Mouse (Mus musculus) liver, adult 2 months (tissue): ENCODE results near the gene Atp6v0c. TPM values are rescaled to one million over a fixed set of nuclear protein-coding genes. Genes with fewer than 3 reads are reported as not detected.

Experiments used
- DNase-seq: peaks from one replicate; pipeline ENCODE4 v3.0.0-alpha.2; 2011; ENCODE audit warnings: low read depth, low spot score; ENCODE audit errors: extremely low read depth
- H3K27ac ChIP-seq: fragments of 200-500 bp; replicated peaks from 2 replicates; pipeline ENCODE4 v1.5.1; 2012; ENCODE audit warnings: low read depth, mild to moderate bottlenecking, control low read depth, inconsistent platforms, low read length; ENCODE audit not compliant: insufficient read depth
- H3K27me3 ChIP-seq: fragments of 200-500 bp; 2 replicates; pipeline ENCODE4 v1.6.1; 2012; ENCODE audit warnings: mild to moderate bottlenecking, moderate library complexity, low read length, inconsistent platforms; ENCODE audit not compliant: control insufficient read depth, insufficient read depth
- H3K36me3 ChIP-seq: fragments of 200-500 bp; 2 replicates; pipeline ENCODE4 v1.6.1; 2012; ENCODE audit warnings: low read length, inconsistent platforms; ENCODE audit not compliant: control insufficient read depth, insufficient read depth
- H3K4me1 ChIP-seq: fragments of 200-500 bp; 2 replicates; pipeline ENCODE4 v1.6.1; 2011; ENCODE audit warnings: low read length; ENCODE audit not compliant: control insufficient read depth, insufficient read depth
- H3K4me3 ChIP-seq: fragments of 200-500 bp; 2 replicates; pipeline ENCODE4 v1.5.1; 2011; ENCODE audit warnings: low read depth, mild to moderate bottlenecking, control low read depth, low read length, moderate library complexity; ENCODE audit not compliant: insufficient read depth
- H3K79me2 ChIP-seq: fragments of 200-500 bp; 2 replicates; pipeline ENCODE4 v1.6.1; 2012; ENCODE audit warnings: inconsistent platforms, mild to moderate bottlenecking, low read length, moderate library complexity; ENCODE audit not compliant: control insufficient read depth, insufficient read depth
- H3K9ac ChIP-seq: fragments of 200-500 bp; 2 replicates; pipeline ENCODE4 v1.6.1; 2012; ENCODE audit warnings: low read depth, mild to moderate bottlenecking, control low read depth, inconsistent platforms, low read length
- CTCF ChIP-seq: fragments of 200-500 bp; IDR thresholded peaks from 2 replicates; pipeline ENCODE4 v1.5.1; 2011; ENCODE audit warnings: low read depth, low read length, control low read depth
- POLR2A ChIP-seq: fragments of 200-500 bp; IDR thresholded peaks from 2 replicates; pipeline ENCODE4 v1.6.1; 2011; ENCODE audit warnings: low read length, control low read depth; ENCODE audit not compliant: insufficient read depth; ENCODE audit errors: extremely low read depth
- WGBS: fragments of 180-500 bp; shearing (Covaris S2); methylation state at CpG from one replicate; pipeline ENCODE4 v1.1.7; 2018; 5-methylcytosine and 5-hydroxymethylcytosine counted together
- polyA plus RNA-seq: library from polyadenylated mRNA; depleted of rRNA; stranded (reverse); fragments of >200 nt; gene quantifications from 2 replicates; pipeline ENCODE4 v1.2.3, GENCODE M21; 2012
- total RNA-seq: library from RNA; depleted of rRNA; stranded (reverse); fragments of >200 nt; gene quantifications from 2 replicates; pipeline ENCODE4 v1.2.3, GENCODE M21; 2014

The Atp6v0c gene
- total and polyA plus RNA-seq, 2 experiments, result 40.0 to 644 TPM

GRCm38 (mm10) chr17:24193769-24194168, 24.3 kb upstream of the Atp6v0c start:
- no peak for DNase-seq
- TF ChIP-seq POLR2A (no peak), CTCF (no peak)
- H3K9ac ChIP-seq, result no peak overlapping the region
- WGBS, result 97% methylated on average over 5 of the region's 5 CpGs
- H3K27me3 ChIP-seq, result no peaks in the 10 kb centered on the region
- H3K27ac ChIP-seq, result no peak overlapping the region
- H3K36me3 ChIP-seq, result no peaks in the 10 kb centered on the region; the same call in 1 of the 2 replicates
- H3K4me3 ChIP-seq, result no peak overlapping the region
- peaks cover 11% of the 10 kb centered on the region for H3K4me1 ChIP-seq
- peaks cover 7% of the 10 kb centered on the region; the same call in 1 of the 2 replicates for H3K79me2 ChIP-seq

- Histone ChIP-seq H3K9ac (no peak overlapping the region), H3K4me3 (no peak overlapping the region), H3K4me1 (peaks cover 11% of the 10 kb centered on the region), H3K27ac (no peak overlapping the region), H3K27me3 (no peaks in the 10 kb centered on the region), H3K36me3 (no peaks in the 10 kb centered on the region; the same call in 1 of the 2 replicates), H3K79me2 (peaks cover 6% of the 10 kb centered on the region; the same call in 1 of the 2 replicates)
- 52% methylated on average over 8 of the region's 8 CpGs for WGBS
- no peak for TF ChIP-seq CTCF
- no peak for TF ChIP-seq POLR2A
- DNase-seq, result no peak
Observed at GRCm38 (mm10) chr17:24193268-24193667, 23.8 kb upstream of the Atp6v0c start.

- TF ChIP-seq POLR2A (no peak), CTCF (no peak)
- Histone ChIP-seq H3K9ac (no peak overlapping the region), H3K27me3 (no peaks in the 10 kb centered on the region), H3K36me3 (no peaks in the 10 kb centered on the region; the same call in 1 of the 2 replicates), H3K79me2 (peaks cover 6% of the 10 kb centered on the region; the same call in 1 of the 2 replicates), H3K4me1 (peaks cover 11% of the 10 kb centered on the region), H3K4me3 (no peak overlapping the region), H3K27ac (no peak overlapping the region)
- peak; percentile 60 for DNase-seq
- WGBS, result 32% methylated on average over 8 of the region's 8 CpGs
Observed at GRCm38 (mm10) chr17:24192848-24193247, 23.3 kb upstream of the Atp6v0c start.

- no peak for DNase-seq
- no peaks in the 10 kb centered on the region for H3K27me3 ChIP-seq
- peaks cover 11% of the 10 kb centered on the region for H3K4me1 ChIP-seq
- WGBS, result 80% methylated on average over 4 of the region's 4 CpGs
- H3K27ac ChIP-seq, result no peak overlapping the region
- no peak for TF ChIP-seq POLR2A
- TF ChIP-seq CTCF, result no peak
- H3K9ac ChIP-seq, result no peak overlapping the region
- no peaks in the 10 kb centered on the region; the same call in 1 of the 2 replicates for H3K36me3 ChIP-seq
- H3K79me2 ChIP-seq, result peaks cover 6% of the 10 kb centered on the region; the same call in 1 of the 2 replicates
- H3K4me3 ChIP-seq, result no peak overlapping the region
Observed at GRCm38 (mm10) chr17:24191481-24191880, 22.0 kb upstream of the Atp6v0c start.

GRCm38 (mm10) chr17:24190934-24191333, 21.4 kb upstream of the Atp6v0c start:
- Histone ChIP-seq H3K27me3 (no peaks in the 10 kb centered on the region), H3K27ac (no peak overlapping the region), H3K9ac (no peak overlapping the region), H3K4me1 (peaks cover 11% of the 10 kb centered on the region), H3K36me3 (no peaks in the 10 kb centered on the region; the same call in 1 of the 2 replicates), H3K4me3 (no peak overlapping the region), H3K79me2 (peaks cover 6% of the 10 kb centered on the region; the same call in 1 of the 2 replicates)
- 85% methylated on average over 2 of the region's 2 CpGs for WGBS
- TF ChIP-seq CTCF (no peak), POLR2A (no peak)
- DNase-seq, result no peak

- TF ChIP-seq POLR2A (no peak), CTCF (no peak)
- no peaks in the 10 kb centered on the region for H3K27me3 ChIP-seq
- H3K4me1 ChIP-seq, result peaks cover 5% of the 10 kb centered on the region
- H3K9ac ChIP-seq, result no peak overlapping the region
- 61% methylated on average over 3 of the region's 3 CpGs for WGBS
- H3K4me3 ChIP-seq, result no peak overlapping the region
- DNase-seq, result no peak
- 0 out of 2 replicates have a peak, but pooled peaks cover 1% of the 10 kb centered on the region for H3K36me3 ChIP-seq
- no peak overlapping the region for H3K27ac ChIP-seq
- no peaks in the 10 kb centered on the region for H3K79me2 ChIP-seq
Observed at GRCm38 (mm10) chr17:24174259-24174658, 4.8 kb upstream of the Atp6v0c start.
